Mouse (Mus musculus) midbrain, embryonic 16.5 days (tissue): ENCODE data around the gene Gtf2f1. TPM values are rescaled to one million over a fixed set of nuclear protein-coding genes. Genes with fewer than 3 reads are reported as not detected.

Source experiments
- ATAC-seq: fragments of 200-750 bp; cut with Nextera tagmentation; 2 replicates; pipeline ENCODE4 v1.8.0; 2017; ENCODE audit warnings: moderate TSS enrichment
- H3K27ac ChIP-seq: fragments of 300-500 bp; sonication (generic); 2 replicates; pipeline ENCODE4 v1.5.1; 2014; ENCODE audit warnings: mild to moderate bottlenecking, low read length, mixed read lengths
- H3K27me3 ChIP-seq: fragments of 300-500 bp; sonication (generic); 2 replicates; pipeline ENCODE4 v1.6.1; 2014; ENCODE audit warnings: low read depth, low read length, mixed read lengths; ENCODE audit not compliant: control insufficient read depth, insufficient read depth
- H3K36me3 ChIP-seq: fragments of 300-500 bp; sonication (generic); 2 replicates; pipeline ENCODE4 v1.6.1; 2014; ENCODE audit warnings: mild to moderate bottlenecking, low read length, moderate library complexity, mixed read lengths; ENCODE audit not compliant: control insufficient read depth, insufficient read depth
- H3K4me1 ChIP-seq: fragments of 300-500 bp; sonication (generic); 2 replicates; pipeline ENCODE4 v1.6.1; 2014; ENCODE audit warnings: mild to moderate bottlenecking, low read length, mixed read lengths; ENCODE audit not compliant: control insufficient read depth, insufficient read depth
- H3K4me2 ChIP-seq: fragments of 300-500 bp; sonication (generic); 2 replicates; pipeline ENCODE4 v1.6.1; 2014; ENCODE audit warnings: mild to moderate bottlenecking, low read length, mixed read lengths
- H3K4me3 ChIP-seq: fragments of 300-500 bp; sonication (generic); 2 replicates; pipeline ENCODE4 v1.5.1; 2014; ENCODE audit warnings: low read depth, mild to moderate bottlenecking, low read length, moderate library complexity, mixed read lengths
- H3K9ac ChIP-seq: fragments of 300-500 bp; sonication (generic); 2 replicates; pipeline ENCODE4 v1.6.1; 2014; ENCODE audit warnings: low read depth, low read length, mixed read lengths
- H3K9me3 ChIP-seq: fragments of 300-500 bp; sonication (generic); replicated peaks from 2 replicates; pipeline ENCODE4 v1.6.1; 2014; ENCODE audit warnings: mild to moderate bottlenecking, low read length, mixed read lengths; ENCODE audit not compliant: control insufficient read depth, poor library complexity, severe bottlenecking
- WGBS: fragments of 180-500 bp; shearing (Covaris S2); extraction: QIAGEN DNeasy Blood & Tissue Kit; methylation state at CpG from one replicate; pipeline ENCODE4 v1.1.7; 2014; 5-methylcytosine and 5-hydroxymethylcytosine counted together
- polyA plus RNA-seq: library from polyadenylated mRNA; unstranded; fragments of >200 nt; fragmentation: Nextera tagmentation; extraction: Ambion mirVana; gene quantifications from 2 replicates; pipeline ENCODE4 v1.2.1, GENCODE M21; 2015

The Gtf2f1 gene
- polyA plus RNA-seq, 1 experiment from 2014 or later = 71.7 TPM

- Histone ChIP-seq H3K36me3 (no peaks in the 10 kb centered on the region), H3K4me2 (no peak overlapping the region), H3K4me1 (no peaks in the 10 kb centered on the region), H3K9ac (no peak overlapping the region), H3K27ac (no peak overlapping the region), H3K4me3 (no peak overlapping the region), H3K27me3 (no peaks in the 10 kb centered on the region; the same call in 1 of the 2 replicates), H3K9me3 (no peaks in the 10 kb centered on the region)
- no peak for ATAC-seq
- WGBS = 69% methylated on average over 13 of the region's 14 CpGs
These were observed 37.0 kb downstream of the Gtf2f1 start for GRCm38 (mm10) chr17:56973956-56974707.

DNA sequence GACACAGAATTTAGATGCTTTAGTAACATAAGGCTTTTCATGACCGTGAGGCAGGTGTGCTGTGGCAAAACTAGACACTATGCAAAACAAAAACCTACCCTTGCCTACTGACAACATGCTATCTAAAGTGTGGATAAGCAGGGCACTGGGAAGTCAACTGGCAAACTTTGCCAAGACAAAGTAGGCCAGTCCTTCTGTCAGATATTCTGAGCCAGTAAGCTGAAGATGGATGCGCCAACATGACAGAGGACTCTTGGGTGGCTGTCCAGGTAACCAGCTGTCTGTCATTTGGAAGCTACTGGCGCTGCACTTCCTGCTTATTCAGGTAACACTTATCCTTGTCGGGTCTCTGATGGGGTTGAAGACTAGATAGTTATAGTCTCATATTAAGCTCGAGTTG, 41.0 kb downstream of the Gtf2f1 start:
- no peaks in the 10 kb centered on the region for H3K9me3 ChIP-seq
- no peaks in the 10 kb centered on the region for H3K4me1 ChIP-seq
- ATAC-seq = no peak
- H3K4me3 ChIP-seq = no peak overlapping the region
- no peak overlapping the region for H3K27ac ChIP-seq
- H3K4me2 ChIP-seq = no peak overlapping the region
- H3K36me3 ChIP-seq = no peaks in the 10 kb centered on the region
- H3K27me3 ChIP-seq = no peaks in the 10 kb centered on the region; the same call in 1 of the 2 replicates
- no peak overlapping the region for H3K9ac ChIP-seq
- WGBS = 75% methylated on average over 5 of the region's 5 CpGs

GRCm38 (mm10) chr17:56969321-56969720, 41.8 kb downstream of the Gtf2f1 start:
- no peak for ATAC-seq
- no peaks in the 10 kb centered on the region for H3K36me3 ChIP-seq
- no peaks in the 10 kb centered on the region for H3K4me1 ChIP-seq
- H3K9me3 ChIP-seq = no peaks in the 10 kb centered on the region
- no peak overlapping the region for H3K4me2 ChIP-seq
- no peaks in the 10 kb centered on the region; the same call in 1 of the 2 replicates for H3K27me3 ChIP-seq
- 73% methylated on average over 3 of the region's 3 CpGs for WGBS
- no peak overlapping the region for H3K27ac ChIP-seq
- H3K9ac ChIP-seq = no peak overlapping the region
- no peak overlapping the region for H3K4me3 ChIP-seq

- Histone ChIP-seq H3K4me1 (no peaks in the 10 kb centered on the region), H3K36me3 (no peaks in the 10 kb centered on the region), H3K27ac (no peak overlapping the region), H3K9me3 (no peaks in the 10 kb centered on the region), H3K9ac (no peak overlapping the region), H3K4me2 (no peak overlapping the region), H3K4me3 (no peak overlapping the region), H3K27me3 (no peaks in the 10 kb centered on the region)
- 78% methylated on average over 6 of the region's 6 CpGs for WGBS
- ATAC-seq = no peak
These were observed 47.4 kb downstream of the Gtf2f1 start for GRCm38 (mm10) chr17:56963646-56964045.

DNA sequence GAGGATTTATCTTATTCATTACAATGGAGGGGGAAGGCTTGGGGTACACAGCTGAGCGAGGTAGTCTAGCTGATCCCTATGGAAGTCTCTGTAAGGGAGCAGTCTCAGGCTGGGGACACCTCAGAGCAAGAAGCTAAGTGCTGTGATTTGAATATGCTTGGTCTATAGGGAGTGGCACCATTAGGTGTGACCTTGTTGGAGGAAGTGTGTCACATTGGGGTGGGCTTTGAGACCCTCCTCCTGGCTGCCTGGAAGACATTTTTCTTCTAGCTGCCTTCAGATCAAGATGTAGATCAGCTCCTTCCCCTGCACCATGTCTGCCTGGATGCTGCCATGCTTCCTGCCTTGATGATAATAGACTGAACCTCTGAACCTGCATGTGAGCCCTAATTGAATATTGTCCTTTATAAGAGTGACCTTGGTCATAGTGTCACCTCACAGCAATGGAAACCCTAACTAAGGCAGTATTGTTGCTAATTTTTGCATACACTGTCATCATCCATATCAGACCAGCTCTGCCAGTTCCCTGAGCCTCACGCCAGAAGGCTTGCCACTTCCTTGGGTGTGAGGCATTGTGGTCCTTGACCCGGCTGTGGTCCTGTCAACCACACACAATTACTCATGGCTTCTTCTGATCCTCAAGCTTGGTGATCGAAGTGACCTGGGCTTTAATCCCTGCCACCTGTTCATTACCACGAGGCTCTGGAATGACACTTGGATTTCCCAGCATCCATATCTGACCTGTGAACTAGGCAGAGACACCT, 48.3 kb downstream of the Gtf2f1 start:
- ATAC-seq = no peak
- WGBS = 82% methylated on average over 5 of the region's 5 CpGs
- no peak overlapping the region for H3K27ac ChIP-seq

DNA sequence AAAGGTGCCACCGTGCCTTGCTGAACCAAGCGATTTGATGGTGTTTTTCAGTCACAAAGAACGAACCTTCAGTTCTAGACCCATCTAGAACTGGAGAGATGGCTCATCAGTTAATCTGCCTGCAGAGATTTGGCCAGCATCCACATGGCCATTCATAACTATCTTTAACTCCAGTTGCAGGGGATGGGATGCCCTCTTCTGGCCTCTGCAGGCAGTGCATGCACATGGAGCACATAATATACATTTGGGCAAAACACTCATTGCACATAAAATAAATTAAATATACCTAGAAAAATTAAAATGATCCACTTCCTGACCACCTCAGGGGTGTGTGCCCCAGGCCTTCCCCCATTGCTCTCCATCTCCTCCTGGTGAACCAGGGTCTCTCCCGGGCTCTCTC, 49.2 kb downstream of the Gtf2f1 start:
- 93% methylated on average over 4 of the region's 4 CpGs for WGBS
- Histone ChIP-seq H3K27me3 (no peaks in the 10 kb centered on the region), H3K9me3 (no peaks in the 10 kb centered on the region), H3K4me2 (no peak overlapping the region), H3K27ac (no peak overlapping the region), H3K4me1 (no peaks in the 10 kb centered on the region), H3K36me3 (no peaks in the 10 kb centered on the region), H3K4me3 (no peak overlapping the region), H3K9ac (no peak overlapping the region)
- no peak for ATAC-seq

More for the DNA sequence above, 48.3 kb downstream of the Gtf2f1 start:
- no peak overlapping the region for H3K4me2 ChIP-seq
- no peaks in the 10 kb centered on the region for H3K36me3 ChIP-seq
- H3K4me3 ChIP-seq = no peak overlapping the region
- H3K4me1 ChIP-seq = no peaks in the 10 kb centered on the region
- H3K9me3 ChIP-seq = no peaks in the 10 kb centered on the region
- H3K9ac ChIP-seq = no peak overlapping the region
- no peaks in the 10 kb centered on the region for H3K27me3 ChIP-seq

DNA sequence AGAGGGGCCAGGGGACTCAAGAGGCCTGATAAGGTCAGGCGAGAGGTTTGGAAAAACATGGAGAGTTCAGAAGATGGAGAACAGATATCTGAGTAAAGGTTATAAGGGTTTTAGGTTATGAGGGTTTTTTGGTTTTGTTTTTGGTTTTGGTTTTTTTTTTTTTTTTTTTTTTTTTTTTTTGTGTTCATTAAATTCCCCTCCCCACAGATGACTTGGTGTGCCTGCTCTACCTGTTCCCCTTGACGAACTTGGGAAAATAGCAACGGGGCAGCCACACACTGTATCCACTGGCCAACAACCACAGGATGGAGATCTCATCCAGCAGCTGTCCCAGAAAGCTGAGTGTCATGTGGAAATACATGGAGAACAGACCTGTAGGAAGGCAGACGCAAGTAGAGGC, 52.4 kb downstream of the Gtf2f1 start:
- H3K9me3 ChIP-seq = no peaks in the 10 kb centered on the region
- no peaks in the 10 kb centered on the region for H3K36me3 ChIP-seq
- H3K9ac ChIP-seq = no peak overlapping the region
- H3K27me3 ChIP-seq = no peaks in the 10 kb centered on the region
- no peaks in the 10 kb centered on the region for H3K4me1 ChIP-seq
- H3K4me3 ChIP-seq = no peak overlapping the region
- WGBS = 83% methylated on average over 4 of the region's 4 CpGs
- no peak for ATAC-seq
- H3K27ac ChIP-seq = no peak overlapping the region
- no peak overlapping the region for H3K4me2 ChIP-seq

DNA sequence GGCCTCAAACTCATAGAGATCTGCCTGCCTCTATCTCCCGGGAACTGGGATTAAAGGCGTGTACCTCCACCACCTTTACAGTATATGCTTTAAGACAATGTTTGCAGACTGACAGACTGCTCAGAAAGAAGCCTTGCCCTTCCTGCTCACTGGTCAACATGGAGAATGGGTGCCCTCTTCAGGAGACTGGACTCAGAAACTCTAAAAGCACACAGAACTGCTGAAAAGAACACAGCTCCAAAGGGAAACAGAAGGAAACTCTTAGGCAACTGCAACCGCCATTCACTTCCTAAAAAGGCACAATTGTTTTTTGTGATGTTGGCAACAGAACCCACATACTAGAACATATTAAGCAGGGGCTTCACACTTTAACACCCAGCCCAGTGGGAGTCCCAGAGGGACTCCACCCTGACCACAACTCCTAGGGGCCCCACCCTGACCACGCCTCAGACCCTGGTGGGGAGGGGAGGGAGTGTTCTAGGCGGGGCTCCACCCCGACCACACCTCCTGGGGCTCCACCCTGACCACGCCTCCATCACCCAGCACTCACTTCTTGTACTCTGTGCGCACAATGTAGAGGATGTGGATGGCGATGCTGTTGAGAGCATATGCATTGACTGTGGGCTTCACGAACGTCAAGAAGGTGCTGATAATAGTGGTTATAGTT, 53.2 kb downstream of the Gtf2f1 start:
- H3K27ac ChIP-seq = no peak overlapping the region
- ATAC-seq = no peak
- H3K9me3 ChIP-seq = no peaks in the 10 kb centered on the region
- H3K4me1 ChIP-seq = no peaks in the 10 kb centered on the region
- H3K4me2 ChIP-seq = no peak overlapping the region
- no peaks in the 10 kb centered on the region for H3K27me3 ChIP-seq
- H3K9ac ChIP-seq = no peak overlapping the region
- WGBS = 33% methylated on average over 11 of the region's 11 CpGs
- H3K36me3 ChIP-seq = no peaks in the 10 kb centered on the region
- H3K4me3 ChIP-seq = no peak overlapping the region

DNA sequence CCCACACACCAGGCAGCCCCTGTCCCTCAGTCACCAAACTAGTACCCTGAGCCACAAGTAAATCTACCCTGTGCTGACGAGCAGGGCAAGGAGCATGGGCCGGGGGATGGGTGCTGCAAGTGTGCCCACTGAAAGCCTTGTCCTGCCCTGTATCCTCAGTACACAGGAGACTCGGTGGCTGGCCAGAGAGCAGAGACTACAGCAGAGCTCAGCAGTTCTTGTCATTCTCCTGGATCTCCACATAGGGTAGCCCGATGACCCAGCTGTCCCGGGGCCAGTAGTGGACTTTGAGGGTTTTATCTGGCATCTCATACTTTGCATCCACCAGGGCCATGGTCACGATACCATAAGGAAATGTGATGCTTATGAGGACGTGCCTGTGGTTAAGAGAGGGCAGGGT, 56.2 kb downstream of the Gtf2f1 start:
- no peak overlapping the region for H3K4me3 ChIP-seq
- no peaks in the 10 kb centered on the region for H3K9me3 ChIP-seq
- H3K4me2 ChIP-seq = no peak overlapping the region
- no peaks in the 10 kb centered on the region for H3K36me3 ChIP-seq
- no peak overlapping the region for H3K27ac ChIP-seq
- WGBS = 89% methylated on average over 7 of the region's 7 CpGs
- no peak for ATAC-seq
- no peaks in the 10 kb centered on the region for H3K4me1 ChIP-seq
- H3K27me3 ChIP-seq = no peaks in the 10 kb centered on the region
- H3K9ac ChIP-seq = no peak overlapping the region
